Mouse (Mus musculus) layer of hippocampus, postnatal 10 days (tissue): Measurements from ENCODE around the gene Epn2. TPM values are rescaled to one million over a fixed set of nuclear protein-coding genes. Genes with fewer than 3 reads are reported as not detected.

Source experiments
- DNase-seq, 2 experiments: peaks; one replicate each; pipeline ENCODE4 v3.0.0; 2021; ENCODE audit warnings: low spot score in 2 of 2
- total RNA-seq, 2 experiments: library from RNA; stranded (reverse); gene quantifications; 2 replicates each; pipeline ENCODE4 v1.2.3; 2021

Epn2 gene
- total RNA-seq, 2 experiments from 2014 or later: 129 to 132 TPM

GRCm38 (mm10) chr11:61492749-61493401 lies 86.6 kb downstream of the Epn2 start:
- peak in 1 of 2 experiments; percentile 12 for DNase-seq

- DNase-seq: peak in 1 of 2 experiments; percentile 17
Measured at GRCm38 (mm10) chr11:61490944-61491520, 88.5 kb downstream of the Epn2 start.

- DNase-seq: no peak
Measured at GRCm38 (mm10) chr11:61489874-61490273, 89.6 kb downstream of the Epn2 start.

- no peak for DNase-seq
Measured at GRCm38 (mm10) chr11:61489085-61489484, 90.4 kb downstream of the Epn2 start.

- DNase-seq: no peak
Measured at GRCm38 (mm10) chr11:61487936-61488335, 91.6 kb downstream of the Epn2 start.

- DNase-seq: peak; percentile 66 to 70
Measured at GRCm38 (mm10) chr11:61487401-61487800, 92.1 kb downstream of the Epn2 start.

GRCm38 (mm10) chr11:61486458-61487219 lies 92.8 kb downstream of the Epn2 start:
- no peak for DNase-seq

- DNase-seq: no peak
Measured at GRCm38 (mm10) chr11:61485541-61486457, 93.7 kb downstream of the Epn2 start.

- peak; percentile 70 to 80 for DNase-seq
Measured at GRCm38 (mm10) chr11:61484613-61485540, 94.6 kb downstream of the Epn2 start, which contains the start of gene Mfap4. Gene Mfap4, plus strand, starts transcription at chr11:61485431.

- DNase-seq: no peak
Measured at GRCm38 (mm10) chr11:61484256-61484612, 95.3 kb downstream of the Epn2 start.

GRCm38 (mm10) chr11:61483226-61483845 lies 96.2 kb downstream of the Epn2 start:
- no peak for DNase-seq

- no peak for DNase-seq
Measured at GRCm38 (mm10) chr11:61481239-61482090, 98.0 kb downstream of the Epn2 start.

GRCm38 (mm10) chr11:61478788-61479187 lies 100.7 kb downstream of the Epn2 start:
- no peak for DNase-seq

- no peak for DNase-seq
Measured at GRCm38 (mm10) chr11:61477566-61478508, 101.7 kb downstream of the Epn2 start.

- DNase-seq: no peak
Measured at GRCm38 (mm10) chr11:61476786-61477382, 102.6 kb downstream of the Epn2 start.

GRCm38 (mm10) chr11:61473630-61474029 lies 105.9 kb downstream of the Epn2 start:
- no peak for DNase-seq

GRCm38 (mm10) chr11:61470880-61471279 lies 108.6 kb downstream of the Epn2 start:
- no peak for DNase-seq
